Mouse (Mus musculus) E14TG2a.4 (cell line): ENCODE data around the gene Tdrd1.

Experiments used
- CTCF ChIP-seq: conservative IDR thresholded peaks from 2 replicates; pipeline ENCODE4 v1.5.1; 2014; ENCODE audit warnings: low read length
- POU5F1 ChIP-seq: IDR thresholded peaks from 2 replicates; pipeline ENCODE4 v1.6.1; 2014; ENCODE audit warnings: low read length, borderline replicate concordance

GRCm38 (mm10) chr19:56867701-56868100, 41.7 kb downstream of the Tdrd1 start:
- TF ChIP-seq CTCF (no peak), POU5F1 (no peak)
